Mouse (Mus musculus): ENCODE data around the gene Spred2.

DNA sequence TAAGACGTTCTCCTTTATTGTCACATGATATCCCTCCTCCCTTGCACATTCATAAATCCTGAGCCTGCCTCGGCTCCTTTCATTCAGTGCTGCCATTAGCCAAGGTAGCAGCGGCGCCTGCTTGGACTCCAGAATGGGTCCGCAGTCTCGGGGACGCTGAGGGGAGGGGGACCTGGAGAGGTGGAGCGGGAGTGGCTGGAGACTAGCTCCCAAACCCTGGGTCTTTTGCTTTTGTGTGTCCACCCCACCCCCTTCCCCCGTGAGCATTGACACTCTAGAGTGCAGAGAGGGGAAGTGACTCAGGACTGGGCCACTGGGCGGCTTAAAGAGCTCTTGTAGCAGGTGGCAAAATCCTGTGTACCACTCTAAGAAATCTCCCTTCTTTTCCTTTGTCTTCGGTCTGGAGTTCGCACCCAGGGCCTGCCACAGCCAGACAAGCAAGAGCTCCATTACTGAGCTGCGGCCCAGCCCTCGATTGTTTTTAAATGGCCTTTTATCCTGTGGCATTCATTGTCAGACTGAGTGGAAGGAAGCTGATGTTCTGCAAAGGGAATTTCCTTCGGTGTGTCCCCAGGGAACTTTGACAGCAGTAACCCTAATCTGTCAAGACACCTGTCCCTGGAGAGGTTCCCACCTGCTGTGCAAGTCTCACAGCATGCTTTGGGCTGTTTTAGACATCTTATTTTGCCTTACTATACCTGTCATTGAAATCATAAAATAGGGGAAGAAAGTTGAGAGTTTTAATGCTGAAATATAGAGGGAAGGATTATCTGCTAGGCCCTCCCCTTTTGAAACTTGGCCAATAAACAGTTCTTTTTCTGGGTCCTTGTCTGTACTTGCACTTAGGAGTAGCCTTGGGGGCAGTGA is 2.0 kb downstream of the Spred2 start:
- TF ChIP-seq UBTF (IDR thresholded peaks at IDR 0.05; ENCODE audit: borderline replicate concordance, insufficient read depth, low read depth, low read length) (no peak), GABPA (IDR thresholded peaks at IDR 0.05; ENCODE audit: low read depth, low read length) (no peak), POLR2A (IDR thresholded peaks at IDR 0.05; ENCODE audit: control insufficient read depth in 1 of 2, insufficient read depth in 1 of 2, low read depth in 1 of 2, low read length in 2 of 2, poor library complexity in 1 of 2) (no peak), CTCF (IDR thresholded peaks at IDR 0.05 in 2 of 3, conservative IDR thresholded peaks at IDR 0.05 in 1 of 3; ENCODE audit: control insufficient read depth in 1 of 3, insufficient read depth in 1 of 3, low read depth in 2 of 3, low read length in 3 of 3, poor library complexity in 1 of 3, severe bottlenecking in 1 of 3) (no peak), MEF2A (IDR thresholded peaks at IDR 0.05; ENCODE audit: extremely low read depth, insufficient replicate concordance, low read depth, low read length, poor library complexity, severe bottlenecking) (no peak)
